Mouse (Mus musculus): Measurements from ENCODE around the gene Rnf151. TPM values are rescaled to one million over a fixed set of nuclear protein-coding genes. Genes with fewer than 3 reads are reported as not detected.
"Not testable (repeated sequence)": the region's sequence is repeated elsewhere in the genome, so short reads cannot be mapped to it uniquely, and the experiment has no call there.

Gene Rnf151
- polyA plus RNA-seq, 1 experiment from 2014 or later, result not detected

- Histone ChIP-seq H3K4me2 (replicated peaks; ENCODE audit: low read depth, low read length) (no peak overlapping the region), H3K27ac (ENCODE audit: low read length) (no peak overlapping the region), H3K36me3 (ENCODE audit: insufficient read depth, low read length) (peaks cover 21% of the 10 kb centered on the region; the same call in 1 of the 2 replicates), H3K4me3 (ENCODE audit: low read depth, low read length) (no peak overlapping the region), H3K27me3 (replicated peaks; ENCODE audit: insufficient read depth, low read length) (no peaks in the 10 kb centered on the region), H3K9me3 (ENCODE audit: low read length) (no peaks in the 10 kb centered on the region), H3K4me1 (ENCODE audit: insufficient read depth, low read depth, low read length) (peaks cover 4% of the 10 kb centered on the region; the same call in 1 of the 2 replicates), H3K9ac (replicated peaks; ENCODE audit: low read depth) (no peak overlapping the region)
- ATAC-seq, result peak; percentile 52; the same call in 1 of the 2 replicates
- 59% methylated on average over 2 of the region's 2 CpGs for WGBS
- peak; percentile 82 for DNase-seq (ENCODE audit: low spot score)
- TF ChIP-seq CTCF (IDR thresholded peaks at IDR 0.05) (peak; percentile 87), EP300 (IDR thresholded peaks at IDR 0.05) (no peak)
These were observed 41.7 kb downstream of the Rnf151 start for GRCm38 (mm10) chr17:24676187-24676586.

DNA sequence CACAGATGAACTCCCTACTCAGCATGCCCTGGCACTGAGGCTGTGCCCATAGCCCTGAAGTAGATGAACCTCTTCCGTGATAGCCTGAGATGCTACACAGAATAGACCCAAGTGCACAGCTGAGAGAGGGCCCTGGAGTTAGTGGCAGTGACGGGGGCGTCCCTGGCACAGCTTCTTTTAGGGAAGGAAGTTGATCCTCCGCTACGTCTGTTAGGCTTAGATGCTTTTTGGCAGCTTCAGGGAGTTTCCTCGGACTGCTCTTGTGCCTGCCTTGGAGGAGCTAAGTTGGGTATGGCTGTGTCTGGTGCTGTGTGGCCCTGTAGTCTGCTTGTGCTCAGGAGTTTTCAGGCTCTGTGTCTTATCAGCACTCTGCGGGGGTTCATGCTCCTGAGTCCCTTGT is 43.6 kb downstream of the Rnf151 start:
- WGBS, result 64% methylated on average over 7 of the region's 7 CpGs
- Histone ChIP-seq H3K27ac (ENCODE audit: low read length) (no peak overlapping the region), H3K4me1 (ENCODE audit: insufficient read depth, low read depth, low read length) (peaks cover 13% of the 10 kb centered on the region; the same call in 1 of the 2 replicates), H3K4me3 (ENCODE audit: low read depth, low read length) (no peak overlapping the region), H3K36me3 (ENCODE audit: insufficient read depth, low read length) (peaks cover 10% of the 10 kb centered on the region; the same call in 1 of the 2 replicates), H3K9me3 (ENCODE audit: low read length) (no peaks in the 10 kb centered on the region), H3K9ac (replicated peaks; ENCODE audit: low read depth) (no peak overlapping the region), H3K4me2 (replicated peaks; ENCODE audit: low read depth, low read length) (no peak overlapping the region), H3K27me3 (replicated peaks; ENCODE audit: insufficient read depth, low read length) (no peaks in the 10 kb centered on the region)
- TF ChIP-seq EP300 (IDR thresholded peaks at IDR 0.05), result no peak
- no peak for TF ChIP-seq CTCF (IDR thresholded peaks at IDR 0.05)
- no peak for DNase-seq (ENCODE audit: low spot score)
- ATAC-seq, result no peak

DNA sequence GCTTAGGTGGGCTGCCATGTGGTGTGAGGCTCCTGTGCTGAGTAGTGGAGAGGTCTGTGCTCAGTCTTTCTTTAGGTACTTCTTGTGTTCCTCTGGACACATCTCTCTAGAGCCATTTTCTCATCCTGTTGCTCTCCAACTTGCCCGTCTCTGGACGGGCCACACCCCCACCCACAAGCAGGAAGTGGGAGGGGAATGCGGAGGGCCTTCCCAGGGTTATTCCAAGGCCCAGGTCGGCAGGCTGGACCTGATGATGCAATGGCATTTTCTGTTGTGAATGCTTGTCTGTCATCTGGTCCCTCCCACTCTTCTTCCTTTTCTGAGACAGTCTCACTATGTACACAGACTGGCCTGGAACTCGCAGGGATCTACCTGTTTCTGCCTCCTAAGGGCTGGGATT is 45.7 kb downstream of the Rnf151 start:
- WGBS, result 5% methylated on average over 5 of the region's 5 CpGs
- H3K4me1 ChIP-seq (ENCODE audit: insufficient read depth, low read depth, low read length), result peaks cover 17% of the 10 kb centered on the region; the same call in 1 of the 2 replicates
- H3K27ac ChIP-seq (ENCODE audit: low read length), result no peak overlapping the region
- DNase-seq (ENCODE audit: low spot score), result peak; percentile 91
- no peak overlapping the region for H3K4me3 ChIP-seq (ENCODE audit: low read depth, low read length)
- no peak for TF ChIP-seq EP300 (IDR thresholded peaks at IDR 0.05)
- no peak for TF ChIP-seq CTCF (IDR thresholded peaks at IDR 0.05)
- ATAC-seq, result peak; percentile 32
- no peaks in the 10 kb centered on the region for H3K36me3 ChIP-seq (ENCODE audit: insufficient read depth, low read length)
- H3K27me3 ChIP-seq (replicated peaks; ENCODE audit: insufficient read depth, low read length), result no peaks in the 10 kb centered on the region
- H3K9me3 ChIP-seq (ENCODE audit: low read length), result no peaks in the 10 kb centered on the region
- 0 out of 2 replicates have a peak overlapping the region, but pooled peaks have one; percentile 14 for H3K4me2 ChIP-seq (replicated peaks; ENCODE audit: low read depth, low read length)
- H3K9ac ChIP-seq (replicated peaks; ENCODE audit: low read depth), result no peak overlapping the region

- no peak overlapping the region for H3K27ac ChIP-seq (ENCODE audit: low read length)
- no peaks in the 10 kb centered on the region for H3K9me3 ChIP-seq (ENCODE audit: low read length)
- no peak overlapping the region for H3K4me3 ChIP-seq (ENCODE audit: low read depth, low read length)
- peak overlapping the region; percentile 80; the same call in 1 of the 2 replicates for H3K4me2 ChIP-seq (replicated peaks; ENCODE audit: low read depth, low read length)
- no peak overlapping the region for H3K9ac ChIP-seq (replicated peaks; ENCODE audit: low read depth)
- 54% methylated on average over 5 of the region's 5 CpGs for WGBS
- H3K36me3 ChIP-seq (ENCODE audit: insufficient read depth, low read length), result no peaks in the 10 kb centered on the region
- H3K27me3 ChIP-seq (replicated peaks; ENCODE audit: insufficient read depth, low read length), result no peaks in the 10 kb centered on the region
- ATAC-seq (no peak), DNase-seq (ENCODE audit: low spot score) (no peak)
- peaks cover 17% of the 10 kb centered on the region; the same call in 1 of the 2 replicates for H3K4me1 ChIP-seq (ENCODE audit: insufficient read depth, low read depth, low read length)
- TF ChIP-seq CTCF (IDR thresholded peaks at IDR 0.05) (no peak), EP300 (IDR thresholded peaks at IDR 0.05) (no peak)
These were observed 46.5 kb downstream of the Rnf151 start for GRCm38 (mm10) chr17:24671346-24671745.

DNA sequence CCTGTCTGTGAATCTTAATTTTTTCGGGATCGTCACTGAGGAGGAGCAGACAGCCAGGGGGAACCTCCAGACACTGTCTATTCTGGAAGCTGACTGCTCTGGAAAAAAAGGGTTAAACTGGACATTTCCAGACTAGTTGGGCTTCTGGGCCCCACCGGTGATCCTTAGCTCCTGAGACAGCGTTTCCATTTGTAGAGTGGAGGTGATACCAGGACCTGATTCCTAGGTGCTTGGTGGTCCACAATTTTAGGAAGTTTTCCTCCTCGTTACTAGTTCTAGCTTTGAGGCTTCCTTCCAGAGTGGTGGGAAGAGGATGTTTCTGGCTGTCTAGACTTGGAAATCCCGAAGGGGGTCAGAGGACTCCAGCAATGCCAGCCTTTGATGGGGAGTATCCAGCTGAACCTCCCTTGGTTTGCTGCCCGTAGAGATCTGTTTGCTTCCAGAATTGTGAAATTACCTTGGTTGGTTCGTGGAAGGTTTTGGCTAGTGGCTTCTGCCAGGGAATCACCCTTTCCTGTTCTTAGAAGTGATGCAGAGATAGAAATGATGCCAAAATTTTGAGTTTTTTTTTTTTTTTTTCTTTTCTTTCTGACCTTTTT is 47.5 kb downstream of the Rnf151 start:
- DNase-seq (ENCODE audit: low spot score) (no peak), ATAC-seq (no peak)
- Histone ChIP-seq H3K27ac (ENCODE audit: low read length) (peak overlapping the region; percentile 73), H3K9ac (replicated peaks; ENCODE audit: low read depth) (peak overlapping the region; percentile 87), H3K4me1 (ENCODE audit: insufficient read depth, low read depth, low read length) (peaks cover 17% of the 10 kb centered on the region; the same call in 1 of the 2 replicates), H3K4me2 (replicated peaks; ENCODE audit: low read depth, low read length) (peak overlapping the region; percentile 80), H3K9me3 (ENCODE audit: low read length) (no peaks in the 10 kb centered on the region), H3K4me3 (ENCODE audit: low read depth, low read length) (peak overlapping the region; percentile 78), H3K36me3 (ENCODE audit: insufficient read depth, low read length) (no peaks in the 10 kb centered on the region), H3K27me3 (replicated peaks; ENCODE audit: insufficient read depth, low read length) (no peaks in the 10 kb centered on the region)
- no peak for TF ChIP-seq CTCF (IDR thresholded peaks at IDR 0.05)
- no peak for TF ChIP-seq EP300 (IDR thresholded peaks at IDR 0.05)
- WGBS, result 1% methylated on average over 8 of the region's 8 CpGs

- Histone ChIP-seq H3K27ac (ENCODE audit: low read length) (peak within 1 kb of the TSS; percentile 73), H3K4me3 (ENCODE audit: low read depth, low read length) (peak within 1 kb of the TSS; percentile 78), H3K4me1 (ENCODE audit: insufficient read depth, low read depth, low read length) (peaks cover 17% of the 10 kb centered on the region; the same call in 1 of the 2 replicates), H3K9me3 (ENCODE audit: low read length) (no peaks in the 10 kb centered on the region), H3K27me3 (replicated peaks; ENCODE audit: insufficient read depth, low read length) (no peaks in the 10 kb centered on the region), H3K9ac (replicated peaks; ENCODE audit: low read depth) (peak within 1 kb of the TSS; percentile 87), H3K36me3 (ENCODE audit: insufficient read depth, low read length) (no peaks in the 10 kb centered on the region), H3K4me2 (replicated peaks; ENCODE audit: low read depth, low read length) (peak within 1 kb of the TSS; percentile 80)
- WGBS, result 3% methylated on average over 71 of the region's 80 CpGs
- DNase-seq (ENCODE audit: low spot score) (peak; percentile 97), ATAC-seq (peak; percentile 98)
- TF ChIP-seq CTCF (IDR thresholded peaks at IDR 0.05) (peak; percentile 40), EP300 (IDR thresholded peaks at IDR 0.05) (no peak)
These were observed 48.2 kb downstream of the Rnf151 start, which contains the start of gene Zfp598 for GRCm38 (mm10) chr17:24669545-24670245. Zfp598 (plus strand) TSS chr17:24669687.

GRCm38 (mm10) chr17:24669214-24669544 is 48.7 kb downstream of the Rnf151 start:
- DNase-seq (ENCODE audit: low spot score); H3K36me3 ChIP-seq (ENCODE audit: insufficient read depth, low read length); H3K27me3 ChIP-seq (replicated peaks; ENCODE audit: insufficient read depth, low read length); H3K9me3 ChIP-seq (ENCODE audit: low read length); ATAC-seq: not testable (repeated sequence)
- Histone ChIP-seq H3K4me3 (ENCODE audit: low read depth, low read length) (peak overlapping the region; percentile 78), H3K9ac (replicated peaks; ENCODE audit: low read depth) (0 out of 2 replicates have a peak overlapping the region, but pooled peaks have one; percentile 8), H3K27ac (ENCODE audit: low read length) (peak overlapping the region; percentile 64), H3K4me1 (ENCODE audit: insufficient read depth, low read depth, low read length) (peaks cover 17% of the 10 kb centered on the region; the same call in 1 of the 2 replicates), H3K4me2 (replicated peaks; ENCODE audit: low read depth, low read length) (peak overlapping the region; percentile 80)
- WGBS, result 7% methylated on average over 15 of the region's 15 CpGs

Data from lung, postnatal 0 days (tissue).